Mouse (Mus musculus) yolk sac, embryonic 10.5 days (tissue): ENCODE measurements around the gene Crygn.
"Not testable (repeated sequence)": the region's sequence is repeated elsewhere in the genome, so short reads cannot be mapped to it uniquely, and the experiment has no call there.

Source experiments
- DNase-seq: peaks from one replicate; pipeline ENCODE4 v3.0.0-alpha.2; 2017; ENCODE audit warnings: low spot score

Crygn gene

GRCm38 (mm10) chr5:24757816-24758215, at the start of gene Crygn:
Crygn (minus strand) TSS chr5:24758008.
- no peak for DNase-seq

- DNase-seq, result no peak
These were observed 47.4 kb upstream of the Crygn start for GRCm38 (mm10) chr5:24805222-24805621.

- no peak for DNase-seq
These were observed 46.9 kb upstream of the Crygn start for GRCm38 (mm10) chr5:24804661-24805060.

GRCm38 (mm10) chr5:24801841-24802624, 44.2 kb upstream of the Crygn start:
- no peak for DNase-seq

DNA sequence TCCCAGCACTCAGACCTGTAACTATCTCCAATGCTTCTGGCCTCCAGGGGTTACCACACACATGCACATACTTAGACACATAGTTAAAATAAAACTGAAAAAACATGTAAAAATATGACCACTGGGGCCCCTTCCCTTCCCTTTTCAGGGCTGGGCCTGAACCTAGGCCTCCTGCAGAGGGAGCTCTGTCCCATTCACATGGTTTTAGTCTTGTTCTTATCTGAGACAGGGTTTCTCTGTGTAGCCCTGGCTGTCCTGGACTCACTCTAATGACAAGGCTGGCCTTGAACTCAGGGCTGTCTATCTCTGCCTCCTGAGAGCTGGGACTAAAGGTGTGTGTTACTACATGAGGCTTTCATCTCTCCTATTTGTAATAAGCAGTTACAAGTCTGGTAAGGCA, 42.6 kb upstream of the Crygn start:
- no peak for DNase-seq

- DNase-seq, result no peak
These were observed 40.8 kb upstream of the Crygn start for GRCm38 (mm10) chr5:24798639-24799038.

- no peak for DNase-seq
These were observed 40.0 kb upstream of the Crygn start for GRCm38 (mm10) chr5:24797858-24798257.

DNA sequence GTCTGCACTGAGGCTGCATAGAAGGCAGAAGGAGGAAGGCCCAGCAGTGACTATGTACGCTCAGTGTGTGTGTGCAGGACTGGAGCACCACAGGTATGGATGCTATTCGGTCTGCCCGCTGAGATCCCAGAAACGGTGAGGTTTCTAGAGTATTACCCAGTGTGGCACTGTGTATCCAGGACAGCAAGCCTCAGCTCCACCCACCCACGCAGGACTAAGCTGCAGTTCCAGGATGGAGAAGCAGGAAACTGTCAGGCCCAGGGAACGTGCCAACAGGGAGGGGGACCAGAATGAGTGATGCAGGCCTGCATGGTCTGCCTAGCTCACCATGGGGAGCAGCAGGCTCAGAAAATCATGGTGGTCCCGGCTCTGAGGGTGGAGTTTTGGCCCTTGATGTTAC, 35.2 kb upstream of the Crygn start:
- DNase-seq, result no peak

GRCm38 (mm10) chr5:24782957-24783356, 25.1 kb upstream of the Crygn start:
- DNase-seq, result no peak

- DNase-seq, result no peak
These were observed 23.2 kb upstream of the Crygn start for GRCm38 (mm10) chr5:24781048-24781447.

GRCm38 (mm10) chr5:24779881-24780512, 22.2 kb upstream of the Crygn start:
- no peak for DNase-seq

GRCm38 (mm10) chr5:24779321-24779720, 21.5 kb upstream of the Crygn start:
- DNase-seq, result no peak

DNA sequence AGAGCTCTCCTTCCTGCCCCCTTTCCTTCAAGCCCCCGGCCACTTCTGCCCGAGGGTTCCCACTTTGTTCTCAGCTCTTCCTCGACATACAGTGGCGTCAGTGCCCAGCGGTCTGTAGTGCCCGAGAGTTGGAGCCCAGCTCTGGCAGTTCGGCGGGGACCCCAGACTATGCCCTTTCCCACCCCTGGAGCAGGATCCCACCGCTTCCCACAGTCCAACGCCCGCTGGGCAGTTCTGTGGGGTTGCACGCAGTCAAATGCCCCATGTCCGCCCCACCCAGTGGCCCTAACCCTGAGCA, 21.0 kb upstream of the Crygn start:
- DNase-seq, result no peak

DNA sequence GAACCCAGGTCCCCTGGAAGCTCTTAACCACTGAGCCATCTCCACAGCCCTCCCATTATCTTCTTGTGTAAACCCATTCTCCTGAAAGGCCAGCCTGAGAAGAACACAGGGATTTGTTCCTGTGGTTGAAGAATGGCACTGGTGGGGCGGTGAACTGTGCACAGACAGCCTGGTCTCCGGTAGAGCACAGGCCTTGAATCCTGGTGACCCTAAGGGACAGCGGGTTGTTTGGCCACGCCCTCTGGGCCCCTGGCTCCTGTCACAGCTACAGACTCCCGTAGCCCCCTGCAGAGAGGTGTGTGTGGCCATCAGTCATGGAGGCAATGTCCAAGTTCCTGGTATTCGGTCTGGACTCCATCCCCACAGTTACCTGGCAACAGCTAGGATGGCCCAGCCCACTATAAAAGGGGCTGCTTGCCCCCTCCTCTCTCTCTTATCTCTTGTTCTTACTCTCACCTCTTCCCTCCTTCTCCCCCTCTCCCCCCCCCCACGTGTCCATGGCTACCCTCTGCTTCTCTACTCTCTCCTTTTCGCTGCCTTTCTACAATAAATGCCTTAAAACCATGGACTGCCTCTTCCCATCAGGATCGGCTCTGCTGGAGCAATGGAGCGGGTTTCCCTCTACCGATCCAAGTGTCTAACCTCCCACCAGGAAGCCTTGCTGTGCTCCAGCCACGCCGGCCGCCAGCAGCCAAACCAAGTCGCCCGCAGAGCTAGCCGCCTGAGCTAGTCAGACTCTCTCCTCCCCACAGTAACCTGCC, 20.5 kb upstream of the Crygn start:
- DNase-seq, result no peak

DNA sequence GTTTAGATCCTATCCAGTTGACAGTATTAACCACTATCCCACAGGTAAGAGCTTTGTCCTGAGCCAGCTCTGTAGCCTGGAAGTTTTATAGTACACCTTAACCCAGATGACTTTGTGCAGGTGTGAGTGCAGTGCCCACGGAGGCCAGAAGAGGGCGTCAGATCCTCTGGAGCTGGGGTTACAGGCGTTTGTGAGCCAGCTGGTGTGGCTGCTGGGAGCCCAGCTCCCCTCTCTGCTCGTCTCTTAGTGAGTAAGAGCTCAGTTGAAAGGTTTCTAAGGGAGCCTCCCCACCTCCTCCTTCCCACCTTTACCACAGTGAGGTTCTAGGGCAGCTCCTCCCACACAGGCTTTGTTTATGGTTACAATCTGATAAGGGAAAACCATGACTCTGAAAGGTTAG, 18.9 kb upstream of the Crygn start:
- DNase-seq, result no peak

DNA sequence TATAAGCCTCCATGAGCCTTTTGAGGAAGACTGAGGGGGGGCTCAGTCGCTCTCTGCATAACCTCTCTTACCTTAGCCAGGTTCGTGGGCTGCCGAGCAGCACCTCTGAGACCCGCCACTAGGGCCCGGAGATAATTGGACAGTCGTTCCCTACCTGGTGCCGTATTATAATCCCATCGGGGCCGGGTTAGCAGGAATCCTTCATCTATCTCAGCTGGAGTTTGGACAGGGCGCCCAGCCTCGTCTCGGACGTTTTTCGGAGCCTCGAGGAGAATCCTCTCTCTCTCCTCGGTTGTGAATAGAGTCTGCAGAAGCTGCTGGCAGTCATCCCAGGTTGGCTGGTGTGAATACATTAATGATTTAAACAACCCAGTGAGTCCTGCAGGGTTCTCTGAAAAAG, 16.7 kb upstream of the Crygn start:
- DNase-seq, result not testable (repeated sequence)

DNA sequence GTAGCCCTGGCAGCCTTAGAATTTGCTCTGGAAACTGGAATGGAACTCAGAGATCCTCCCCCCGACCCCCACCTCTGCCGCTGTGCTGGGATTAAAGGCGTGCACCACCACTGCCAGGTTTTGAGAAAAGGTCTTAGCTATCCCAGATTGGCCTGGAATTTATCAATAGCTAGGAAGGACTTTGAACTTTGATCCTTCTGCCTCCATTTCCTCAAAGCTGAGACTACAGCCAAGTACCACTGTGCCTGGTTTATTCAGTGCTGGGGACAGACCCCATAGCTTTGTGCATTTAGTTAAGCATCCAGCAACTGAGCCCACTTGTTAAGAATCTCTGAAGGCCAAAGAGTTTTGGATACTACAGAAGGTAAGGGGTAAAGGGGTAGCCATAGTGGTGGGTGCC, 877 bp downstream of the Crygn start:
- DNase-seq, result peak; percentile 55

- DNase-seq, result no peak
These were observed 5.7 kb downstream of the Crygn start for GRCm38 (mm10) chr5:24752175-24752498.

GRCm38 (mm10) chr5:24751305-24752174, 6.3 kb downstream of the Crygn start:
- DNase-seq, result peak; percentile 91

- DNase-seq, result peak; percentile 97
These were observed 7.2 kb downstream of the Crygn start for GRCm38 (mm10) chr5:24750321-24751304.

GRCm38 (mm10) chr5:24749731-24750130, 8.1 kb downstream of the Crygn start:
- DNase-seq, result no peak
